Mouse (Mus musculus) embryonic fibroblast, embryonic 13.5 days (primary cell): ENCODE results near the gene Cd163. TPM values are rescaled to one million over a fixed set of nuclear protein-coding genes. Genes with fewer than 3 reads are reported as not detected.
"Not testable (repeated sequence)": the region's sequence is repeated elsewhere in the genome, so short reads cannot be mapped to it uniquely, and the experiment has no call there.

Experiments used
- H3K27ac ChIP-seq: 2 replicates; pipeline ENCODE4 v1.5.1; 2012; ENCODE audit warnings: low read length, control low read depth, inconsistent platforms; ENCODE audit not compliant: insufficient read depth
- H3K4me1 ChIP-seq: 2 replicates; pipeline ENCODE4 v1.6.1; 2011; ENCODE audit warnings: low read length; ENCODE audit not compliant: control insufficient read depth, insufficient read depth
- H3K4me3 ChIP-seq: 2 replicates; pipeline ENCODE4 v1.5.1; 2011; ENCODE audit warnings: mild to moderate bottlenecking, control low read depth, low read length; ENCODE audit not compliant: insufficient read depth
- CTCF ChIP-seq: IDR thresholded peaks from 2 replicates; pipeline ENCODE4 v1.5.1; 2011; ENCODE audit warnings: mild to moderate bottlenecking, control low read depth, low read length, moderate library complexity, borderline replicate concordance; ENCODE audit not compliant: insufficient read depth
- POLR2A ChIP-seq: IDR thresholded peaks from 2 replicates; pipeline ENCODE4 v1.6.1; 2011; ENCODE audit warnings: low read depth, mild to moderate bottlenecking, control low read depth, low read length, moderate library complexity
- polyA plus RNA-seq: library from polyadenylated mRNA; stranded (reverse); fragments of >200 nt; gene quantifications from 2 replicates; pipeline ENCODE4 v1.2.4, GENCODE M21; 2011; ENCODE audit warnings: low read depth; ENCODE audit not compliant: missing spikeins, insufficient read length

The Cd163 gene
- polyA plus RNA-seq = not detected in 2 replicates

DNA sequence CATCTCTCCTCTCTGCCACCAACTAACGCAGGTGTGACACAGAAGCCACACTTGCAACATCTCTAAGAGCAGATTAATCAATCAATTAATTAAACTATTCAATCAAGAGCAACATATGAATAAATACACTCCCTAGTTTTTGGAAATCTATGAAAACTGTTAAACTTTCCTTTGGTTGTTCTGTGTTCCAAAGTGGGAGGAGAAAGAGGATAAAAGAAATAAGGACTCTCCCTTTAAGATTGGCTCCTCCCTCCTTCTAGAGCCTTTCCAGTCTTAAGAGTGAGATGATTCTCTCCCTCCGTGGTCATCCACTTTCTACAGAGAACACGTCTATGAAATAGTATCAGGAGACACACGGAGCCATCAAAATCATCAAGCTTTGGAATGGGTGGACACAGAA lies at the start of gene Cd163:
TSS of gene Cd163 (plus strand) at position 301 of the 400 bp plus-strand sequence.
- TF ChIP-seq CTCF = no peak
- no peak for TF ChIP-seq POLR2A
- H3K27ac ChIP-seq = no peak within 1 kb of the TSS
- H3K4me3 ChIP-seq = no peak within 1 kb of the TSS
- no peaks in the 10 kb centered on the region for H3K4me1 ChIP-seq

DNA sequence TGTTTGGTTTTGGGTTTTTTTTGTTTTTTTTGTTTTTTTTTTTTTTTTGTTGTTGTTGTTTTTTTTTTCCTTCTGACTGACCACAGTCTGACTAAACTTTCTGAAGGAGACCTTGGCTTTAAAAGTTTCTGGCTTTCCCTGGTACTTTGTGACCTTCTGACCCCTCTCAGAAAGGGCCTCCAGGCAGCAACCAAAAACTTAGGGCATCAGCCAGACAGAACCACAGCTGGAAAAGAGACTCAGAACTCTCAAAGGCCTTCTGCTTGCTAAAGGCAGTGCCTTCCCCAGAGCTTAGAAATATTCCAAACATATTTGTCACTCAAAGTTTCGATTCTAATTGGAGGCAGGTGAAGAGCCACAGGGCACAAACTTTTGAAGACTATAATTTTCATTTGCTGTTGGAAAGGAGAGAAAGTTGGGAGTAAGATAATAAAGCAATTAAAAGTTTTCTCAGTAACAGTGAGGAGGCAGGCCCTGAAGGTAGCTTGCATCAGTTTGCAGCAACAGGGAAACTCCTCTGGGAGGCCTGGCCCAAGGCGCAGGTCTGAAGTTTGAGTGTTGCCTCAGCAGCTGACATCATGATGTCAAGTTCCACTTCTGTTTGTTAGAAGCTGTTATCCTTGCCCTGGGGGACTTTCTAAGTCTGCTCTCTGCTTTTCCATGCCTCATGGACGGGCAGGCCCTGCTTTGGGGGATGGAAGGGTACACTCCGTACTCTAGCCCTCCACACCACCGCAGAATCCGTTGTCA lies 48.6 kb upstream of the Cd163 start:
- Histone ChIP-seq H3K4me1 (no peaks in the 10 kb centered on the region), H3K27ac (no peak overlapping the region), H3K4me3 (no peak overlapping the region)
- TF ChIP-seq POLR2A = no peak
- no peak for TF ChIP-seq CTCF

DNA sequence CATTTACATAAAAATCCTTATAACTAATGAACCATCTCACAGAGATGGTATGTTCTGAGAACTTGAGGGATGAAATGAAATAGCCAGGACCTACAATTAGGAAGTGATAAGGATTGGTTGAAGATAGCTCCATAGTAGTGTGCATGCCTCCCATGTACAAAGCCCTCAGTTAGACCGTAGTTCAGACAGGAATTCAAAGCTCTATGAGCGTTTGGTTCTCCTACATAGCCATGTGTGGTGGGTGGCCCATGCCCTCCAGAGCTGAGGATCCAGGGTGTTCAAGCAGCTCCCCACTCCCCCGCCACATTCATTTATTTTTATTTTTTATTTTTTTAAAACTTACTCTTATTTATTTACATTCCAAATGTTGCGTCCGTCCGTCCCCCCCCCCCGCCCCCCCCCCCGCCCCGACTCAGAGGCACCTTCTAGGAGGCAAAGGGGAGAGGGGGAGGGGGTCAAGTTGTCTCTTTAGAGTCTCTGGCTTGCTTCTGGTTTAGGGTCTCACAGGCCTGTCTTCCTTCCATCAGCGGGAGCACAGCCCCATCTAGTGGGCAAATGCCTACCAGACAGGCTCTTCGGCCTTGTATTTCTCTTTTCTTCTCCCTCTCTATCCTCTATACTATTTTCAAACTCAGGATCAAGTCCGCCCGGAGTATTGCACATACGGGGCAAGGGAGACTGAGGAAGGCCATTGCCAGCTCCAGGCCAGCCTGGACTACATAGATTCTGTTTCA lies 44.1 kb upstream of the Cd163 start:
- no peak for TF ChIP-seq POLR2A
- peak; percentile 79 for TF ChIP-seq CTCF
- Histone ChIP-seq H3K4me3 (no peak overlapping the region), H3K4me1 (no peaks in the 10 kb centered on the region), H3K27ac (no peak overlapping the region)

DNA sequence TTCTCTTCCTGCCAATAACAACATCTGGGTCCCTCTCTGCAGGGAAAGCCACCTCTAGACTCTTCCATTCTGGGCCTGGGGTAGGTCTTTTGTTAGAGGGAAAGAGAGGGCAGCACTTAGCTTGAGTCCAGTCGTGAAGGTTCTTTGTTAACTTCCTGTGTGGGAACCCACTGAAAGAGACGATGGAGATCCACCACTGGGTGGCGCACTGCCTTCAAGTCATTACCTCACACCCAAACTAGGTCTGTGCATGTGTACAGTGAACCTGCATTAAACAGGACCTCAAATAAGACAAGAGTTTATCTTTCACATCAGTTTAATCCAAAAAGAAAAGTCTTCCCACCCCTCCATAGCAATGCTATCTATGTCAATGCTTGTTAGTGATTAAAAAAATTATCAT lies 41.8 kb upstream of the Cd163 start:
- Histone ChIP-seq H3K4me3 (no peak overlapping the region), H3K4me1 (no peaks in the 10 kb centered on the region), H3K27ac (no peak overlapping the region)
- TF ChIP-seq CTCF = peak; percentile 76
- no peak for TF ChIP-seq POLR2A

DNA sequence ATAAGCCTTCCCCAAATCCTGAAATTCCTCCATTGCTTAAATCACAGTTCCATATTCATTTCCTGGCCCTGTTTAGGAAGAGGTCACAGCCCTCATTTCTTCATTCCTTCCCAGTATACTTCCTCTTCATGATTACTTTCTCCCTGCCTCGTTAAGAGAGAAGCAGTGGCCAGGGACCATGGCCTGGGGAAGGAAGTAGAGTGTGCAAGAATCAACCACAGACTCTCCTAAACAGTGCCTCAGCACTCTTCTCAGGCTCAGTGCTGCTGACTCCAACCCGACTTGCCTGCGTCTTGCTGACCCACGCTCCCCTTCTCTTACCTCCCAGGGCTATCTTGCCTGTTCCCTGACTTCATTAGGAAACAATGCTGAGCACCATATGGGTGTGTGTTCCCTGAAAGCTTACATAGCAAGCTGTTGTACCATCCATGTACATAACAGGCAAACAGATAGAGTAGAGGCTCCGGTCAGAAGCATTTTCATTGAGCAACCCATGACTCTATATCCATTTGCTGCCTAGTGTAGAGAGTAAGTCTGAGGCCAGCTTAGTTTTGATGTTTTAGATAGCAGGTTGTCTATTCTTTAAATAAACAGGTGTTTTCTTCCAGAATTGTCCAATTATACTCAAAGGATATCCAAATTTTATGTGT lies 31.1 kb upstream of the Cd163 start:
- Histone ChIP-seq H3K4me1 (no peaks in the 10 kb centered on the region), H3K27ac (no peak overlapping the region), H3K4me3 (no peak overlapping the region)
- TF ChIP-seq POLR2A (no peak), CTCF (no peak)

DNA sequence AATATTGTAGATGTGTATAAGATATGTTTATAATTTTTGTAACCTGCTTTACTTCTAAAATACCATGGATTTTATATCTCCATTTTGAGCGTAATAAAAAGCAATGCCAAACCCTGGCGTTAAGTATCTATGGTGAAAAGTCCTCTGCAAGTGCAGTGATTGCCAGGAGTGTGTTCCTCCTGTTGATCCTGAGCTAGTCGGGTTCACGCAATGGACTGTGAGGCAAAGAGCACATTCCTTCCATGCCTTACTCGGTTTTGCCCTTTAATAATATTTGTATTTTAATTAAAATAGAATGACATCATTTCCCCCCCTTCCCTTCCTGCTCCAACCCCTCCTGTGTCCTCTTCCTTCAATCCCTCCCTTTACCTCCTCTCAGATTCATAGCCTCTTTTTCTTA lies 26.8 kb upstream of the Cd163 start:
- no peak overlapping the region for H3K4me3 ChIP-seq
- TF ChIP-seq POLR2A = no peak
- no peak for TF ChIP-seq CTCF
- H3K27ac ChIP-seq = no peak overlapping the region
- H3K4me1 ChIP-seq = no peaks in the 10 kb centered on the region

DNA sequence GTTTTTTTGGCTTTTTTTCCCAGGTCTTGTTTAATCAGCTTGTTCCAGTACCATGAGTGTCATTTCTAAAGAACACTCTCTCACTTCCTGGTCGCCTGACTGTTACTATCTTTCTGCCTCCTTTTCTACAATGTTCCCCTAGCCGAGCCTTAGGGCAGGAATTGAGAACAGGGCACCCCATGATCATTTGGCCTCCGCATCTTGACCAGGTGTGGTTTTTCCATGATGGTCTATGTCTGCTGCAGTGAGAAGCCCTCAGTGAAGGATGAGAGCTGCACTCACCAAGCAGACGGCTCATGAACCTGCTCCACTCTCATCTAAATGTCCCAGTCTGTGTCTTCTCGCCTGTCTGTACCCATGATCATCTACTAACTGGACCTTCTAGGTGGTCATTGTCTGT lies 26.2 kb upstream of the Cd163 start:
- H3K27ac ChIP-seq = no peak overlapping the region
- H3K4me3 ChIP-seq = no peak overlapping the region
- TF ChIP-seq POLR2A (no peak), CTCF (no peak)
- no peaks in the 10 kb centered on the region for H3K4me1 ChIP-seq

DNA sequence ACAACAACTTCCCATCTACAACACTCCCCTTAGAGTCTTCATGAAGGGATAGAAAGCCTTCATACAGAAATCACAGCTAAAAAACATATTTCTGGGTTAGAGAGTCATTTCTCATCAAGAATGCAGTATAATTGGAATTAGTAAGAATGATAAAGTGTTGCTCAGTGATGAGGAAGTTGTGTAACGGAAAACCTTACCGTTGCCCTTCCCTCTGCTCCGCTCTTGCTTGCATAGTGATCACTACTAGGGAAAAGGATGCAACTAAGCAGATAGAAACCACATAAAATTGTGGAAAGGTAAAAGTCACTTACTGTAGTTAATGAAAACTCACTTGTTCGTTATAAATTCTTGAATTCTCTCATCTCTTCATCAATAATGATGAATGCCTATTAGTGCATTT lies 21.7 kb upstream of the Cd163 start:
- Histone ChIP-seq H3K4me1 (no peaks in the 10 kb centered on the region), H3K27ac (no peak overlapping the region), H3K4me3 (no peak overlapping the region)
- TF ChIP-seq POLR2A (no peak), CTCF (no peak)

DNA sequence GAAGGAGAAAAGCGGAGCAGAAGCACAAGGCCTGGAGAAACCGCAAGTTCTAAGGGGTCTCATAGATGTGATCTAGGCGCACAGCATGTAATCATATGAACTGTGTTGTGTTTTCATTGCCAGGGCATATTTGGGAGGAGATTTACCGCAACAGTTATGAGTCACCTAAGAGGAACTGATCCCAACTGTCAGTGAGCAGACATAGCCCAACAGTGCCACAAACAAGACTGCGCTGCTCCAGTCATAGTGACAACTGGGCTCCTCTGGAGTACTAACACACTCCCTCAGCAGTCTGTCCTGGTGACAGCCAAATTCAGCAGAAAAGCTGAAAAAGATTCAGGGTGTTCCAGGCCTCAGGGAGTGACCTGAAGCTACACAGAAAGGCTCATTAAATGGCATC lies 7.1 kb upstream of the Cd163 start:
- not testable (repeated sequence) for H3K4me1 ChIP-seq, H3K4me3 ChIP-seq, H3K27ac ChIP-seq

DNA sequence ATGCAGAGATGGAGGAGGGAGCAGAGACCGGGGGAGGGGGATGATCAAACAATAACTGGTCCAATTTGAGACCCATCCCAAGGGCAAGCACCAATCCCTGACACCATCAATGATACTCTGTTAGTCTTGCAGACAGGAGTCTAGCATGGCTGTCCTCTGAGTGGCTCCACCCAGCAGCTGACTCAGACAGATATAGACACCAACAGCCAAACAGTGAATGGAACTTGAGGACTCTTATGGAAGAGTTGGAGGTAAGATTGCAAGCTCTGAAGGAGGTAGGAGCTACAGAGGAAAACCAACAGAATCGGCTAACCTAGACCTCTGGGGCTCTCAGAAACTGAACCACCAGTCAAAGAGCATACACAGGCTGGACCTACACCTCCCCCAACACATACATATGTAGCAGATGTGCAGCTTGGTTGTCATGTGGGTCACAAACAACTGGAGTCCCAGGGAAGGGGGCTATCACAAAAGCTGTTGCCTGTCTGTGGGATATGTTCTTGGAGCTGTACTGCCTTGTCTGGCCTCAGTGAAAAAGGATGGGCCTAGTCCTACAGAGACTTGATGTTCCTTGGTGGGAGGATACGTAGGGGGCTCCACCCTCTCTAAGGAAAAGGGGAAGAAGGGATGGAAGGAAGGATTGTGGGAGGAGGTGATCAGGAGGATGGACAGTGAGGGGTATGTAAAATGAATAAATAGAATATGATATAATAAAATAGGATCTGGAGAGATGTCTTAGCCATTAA lies 2.8 kb upstream of the Cd163 start:
- no peak for TF ChIP-seq CTCF
- TF ChIP-seq POLR2A = no peak

More for the DNA sequence above, 2.8 kb upstream of the Cd163 start:
- H3K27ac ChIP-seq = no peak overlapping the region
- H3K4me1 ChIP-seq = no peaks in the 10 kb centered on the region
- no peak overlapping the region for H3K4me3 ChIP-seq
